Mouse (Mus musculus): ENCODE measurements around the gene Rpl4. TPM values are rescaled to one million over a fixed set of nuclear protein-coding genes. Genes with fewer than 3 reads are reported as not detected.

Gene Rpl4
- polyA plus RNA-seq, 1 experiment from 2014 or later: 1,162 TPM

GRCm38 (mm10) chr9:64217887-64218286 lies 44.7 kb downstream of the Rpl4 start:
- H3K27me3 ChIP-seq (ENCODE audit: insufficient read depth, low read length): no peaks in the 10 kb centered on the region
- no peak overlapping the region for H3K4me2 ChIP-seq (ENCODE audit: low read length)
- TF ChIP-seq CTCF (IDR thresholded peaks at IDR 0.05; ENCODE audit: low read depth): no peak
- H3K27ac ChIP-seq: 0 out of 2 replicates have a peak overlapping the region, but pooled peaks have one; percentile 48
- ATAC-seq (replicated peaks; ENCODE audit: low FRiP score, low read depth): no peak
- H3K36me3 ChIP-seq (ENCODE audit: insufficient read depth, low read length): no peaks in the 10 kb centered on the region
- no peak for DNase-seq (ENCODE audit: low spot score)
- no peak overlapping the region for H3K4me3 ChIP-seq (replicated peaks; ENCODE audit: low read depth, low read length)
- H3K9ac ChIP-seq (ENCODE audit: low read depth, low read length): no peak overlapping the region
- H3K4me1 ChIP-seq (replicated peaks; ENCODE audit: insufficient read depth, low read length): peaks cover 16% of the 10 kb centered on the region
- no peaks in the 10 kb centered on the region for H3K9me3 ChIP-seq (replicated peaks; ENCODE audit: low read length)

GRCm38 (mm10) chr9:64219305-64219704 lies 46.1 kb downstream of the Rpl4 start:
- Histone ChIP-seq H3K27ac (0 out of 2 replicates have a peak overlapping the region, but pooled peaks have one; percentile 36), H3K27me3 (ENCODE audit: insufficient read depth, low read length) (no peaks in the 10 kb centered on the region), H3K4me2 (ENCODE audit: low read length) (no peak overlapping the region), H3K4me3 (replicated peaks; ENCODE audit: low read depth, low read length) (no peak overlapping the region), H3K4me1 (replicated peaks; ENCODE audit: insufficient read depth, low read length) (peaks cover 16% of the 10 kb centered on the region), H3K9ac (ENCODE audit: low read depth, low read length) (no peak overlapping the region), H3K9me3 (replicated peaks; ENCODE audit: low read length) (no peaks in the 10 kb centered on the region), H3K36me3 (ENCODE audit: insufficient read depth, low read length) (no peaks in the 10 kb centered on the region)
- no peak for ATAC-seq (replicated peaks; ENCODE audit: low FRiP score, low read depth)
- WGBS: 62% methylated on average over 1 of the region's 1 CpGs
- no peak for DNase-seq (ENCODE audit: low spot score)
- no peak for TF ChIP-seq CTCF (IDR thresholded peaks at IDR 0.05; ENCODE audit: low read depth)

- peak; percentile 22 for DNase-seq (ENCODE audit: low spot score)
- Histone ChIP-seq H3K9ac (ENCODE audit: low read depth, low read length) (no peak overlapping the region), H3K9me3 (replicated peaks; ENCODE audit: low read length) (no peaks in the 10 kb centered on the region), H3K4me2 (ENCODE audit: low read length) (no peak overlapping the region), H3K4me3 (replicated peaks; ENCODE audit: low read depth, low read length) (no peak overlapping the region), H3K27me3 (ENCODE audit: insufficient read depth, low read length) (no peaks in the 10 kb centered on the region), H3K36me3 (ENCODE audit: insufficient read depth, low read length) (no peaks in the 10 kb centered on the region), H3K27ac (0 out of 2 replicates have a peak overlapping the region, but pooled peaks have one; percentile 36), H3K4me1 (replicated peaks; ENCODE audit: insufficient read depth, low read length) (peaks cover 12% of the 10 kb centered on the region)
- 65% methylated on average over 10 of the region's 10 CpGs for whole genome bisulfite sequencing
- ATAC-seq (replicated peaks; ENCODE audit: low FRiP score, low read depth): no peak
- TF ChIP-seq CTCF (IDR thresholded peaks at IDR 0.05; ENCODE audit: low read depth): no peak
These were observed 46.7 kb downstream of the Rpl4 start for GRCm38 (mm10) chr9:64219772-64220420.

- 46% methylated on average over 1 of the region's 1 CpGs for WGBS
- H3K36me3 ChIP-seq (ENCODE audit: insufficient read depth, low read length): no peaks in the 10 kb centered on the region
- H3K27ac ChIP-seq: 0 out of 2 replicates have a peak overlapping the region, but pooled peaks have one; percentile 36
- TF ChIP-seq CTCF (IDR thresholded peaks at IDR 0.05; ENCODE audit: low read depth): no peak
- peaks cover 12% of the 10 kb centered on the region for H3K4me1 ChIP-seq (replicated peaks; ENCODE audit: insufficient read depth, low read length)
- no peak overlapping the region for H3K9ac ChIP-seq (ENCODE audit: low read depth, low read length)
- no peaks in the 10 kb centered on the region for H3K27me3 ChIP-seq (ENCODE audit: insufficient read depth, low read length)
- H3K4me2 ChIP-seq (ENCODE audit: low read length): no peak overlapping the region
- H3K9me3 ChIP-seq (replicated peaks; ENCODE audit: low read length): no peaks in the 10 kb centered on the region
- no peak overlapping the region for H3K4me3 ChIP-seq (replicated peaks; ENCODE audit: low read depth, low read length)
- peak; percentile 32 for DNase-seq (ENCODE audit: low spot score)
- ATAC-seq (replicated peaks; ENCODE audit: low FRiP score, low read depth): no peak
These were observed 47.4 kb downstream of the Rpl4 start for GRCm38 (mm10) chr9:64220603-64221002.

- Histone ChIP-seq H3K9me3 (replicated peaks; ENCODE audit: low read length) (no peaks in the 10 kb centered on the region), H3K36me3 (ENCODE audit: insufficient read depth, low read length) (no peaks in the 10 kb centered on the region), H3K4me2 (ENCODE audit: low read length) (no peak overlapping the region), H3K9ac (ENCODE audit: low read depth, low read length) (no peak overlapping the region), H3K27me3 (ENCODE audit: insufficient read depth, low read length) (no peaks in the 10 kb centered on the region), H3K27ac (no peak overlapping the region), H3K4me1 (replicated peaks; ENCODE audit: insufficient read depth, low read length) (peaks cover 12% of the 10 kb centered on the region), H3K4me3 (replicated peaks; ENCODE audit: low read depth, low read length) (no peak overlapping the region)
- DNase-seq (ENCODE audit: low spot score) (no peak), ATAC-seq (replicated peaks; ENCODE audit: low FRiP score, low read depth) (no peak)
- 80% methylated on average over 4 of the region's 4 CpGs for WGBS
- no peak for TF ChIP-seq CTCF (IDR thresholded peaks at IDR 0.05; ENCODE audit: low read depth)
These were observed 48.3 kb downstream of the Rpl4 start for GRCm38 (mm10) chr9:64221480-64221879.

- no peak overlapping the region for H3K9ac ChIP-seq (ENCODE audit: low read depth, low read length)
- ATAC-seq (replicated peaks; ENCODE audit: low FRiP score, low read depth): no peak
- WGBS: 60% methylated on average over 2 of the region's 2 CpGs
These were observed 48.9 kb downstream of the Rpl4 start for GRCm38 (mm10) chr9:64222098-64222497.

More at GRCm38 (mm10) chr9:64222098-64222497, 48.9 kb downstream of the Rpl4 start:
- peaks cover 12% of the 10 kb centered on the region; the same call in 1 of the 2 replicates for H3K4me1 ChIP-seq (replicated peaks; ENCODE audit: insufficient read depth, low read length)
- H3K9me3 ChIP-seq (replicated peaks; ENCODE audit: low read length): no peaks in the 10 kb centered on the region
- no peak overlapping the region for H3K27ac ChIP-seq
- no peak for TF ChIP-seq CTCF (IDR thresholded peaks at IDR 0.05; ENCODE audit: low read depth)
- no peak overlapping the region for H3K4me2 ChIP-seq (ENCODE audit: low read length)
- DNase-seq (ENCODE audit: low spot score): no peak
- H3K27me3 ChIP-seq (ENCODE audit: insufficient read depth, low read length): no peaks in the 10 kb centered on the region
- no peaks in the 10 kb centered on the region for H3K36me3 ChIP-seq (ENCODE audit: insufficient read depth, low read length)
- no peak overlapping the region for H3K4me3 ChIP-seq (replicated peaks; ENCODE audit: low read depth, low read length)
